Mouse (Mus musculus): ENCODE data around the gene Lipe. TPM values are rescaled to one million over a fixed set of nuclear protein-coding genes. Genes with fewer than 3 reads are reported as not detected.

Lipe gene
- polyA plus RNA-seq, 1 experiment, result 3.0 TPM

DNA sequence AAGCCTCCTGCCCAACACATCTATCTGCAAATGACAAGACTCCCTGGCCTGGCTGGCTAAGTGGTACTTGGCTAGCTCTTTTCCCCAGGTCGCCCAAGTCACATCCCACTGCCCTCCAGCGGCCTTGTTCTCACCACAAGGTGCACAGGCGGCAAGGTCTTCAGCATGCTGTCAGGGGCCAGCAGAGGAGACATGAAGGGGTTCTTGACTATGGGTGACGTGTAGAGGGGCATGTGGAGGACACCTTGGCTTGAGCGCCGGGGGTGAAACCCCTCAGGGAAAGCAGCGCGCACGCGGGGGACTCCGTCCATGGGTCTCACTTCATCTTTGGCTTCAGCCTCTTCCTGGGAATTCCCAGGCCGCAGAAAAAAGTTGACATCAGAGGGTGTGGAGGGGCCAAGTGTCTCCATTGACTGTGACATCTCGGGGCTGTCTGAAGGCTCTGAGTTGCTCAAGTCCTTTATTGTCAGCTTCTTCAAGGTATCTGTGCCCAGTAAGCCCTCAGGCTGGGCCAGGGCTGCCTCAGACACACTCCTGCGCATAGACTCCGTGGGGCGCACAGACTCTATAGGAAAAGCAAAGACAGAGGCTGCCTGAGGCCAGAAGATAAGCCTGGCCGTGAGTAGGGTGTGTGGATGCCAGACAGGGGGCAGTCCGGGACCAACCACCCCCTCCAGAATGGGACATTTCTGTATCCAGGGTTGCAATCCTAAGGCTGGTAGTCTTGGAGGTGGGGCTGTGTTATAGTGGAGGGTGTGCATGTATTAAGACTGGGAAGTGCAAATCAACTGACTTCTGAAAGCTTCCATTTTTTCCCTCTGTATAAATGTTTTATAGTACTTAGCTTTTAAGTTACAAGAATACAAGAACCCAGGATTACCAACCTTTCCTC lies 17.9 kb downstream of the Lipe start:
- Histone ChIP-seq H3K36me3 (ENCODE audit: control insufficient read depth, insufficient read depth) (peaks cover 1% of the 10 kb centered on the region), H3K27me3 (ENCODE audit: control insufficient read depth, insufficient read depth, insufficient read length) (no peaks in the 10 kb centered on the region), H3ac (ENCODE audit: control insufficient read depth, insufficient read length, low read depth) (no peak overlapping the region), H3K79me2 (ENCODE audit: control insufficient read depth, insufficient read depth) (no peaks in the 10 kb centered on the region), H3K4me3 (ENCODE audit: insufficient read depth, poor library complexity, severe bottlenecking) (no peak overlapping the region), H3K79me3 (ENCODE audit: low read depth) (no peaks in the 10 kb centered on the region)
- no peak for TF ChIP-seq USF1 (IDR thresholded peaks at IDR 0.05; ENCODE audit: low read depth)
- TF ChIP-seq FOSL1 (IDR thresholded peaks at IDR 0.05; ENCODE audit: insufficient read depth, low read length, poor library complexity, severe bottlenecking), result no peak
- TF ChIP-seq MAX (IDR thresholded peaks at IDR 0.05), result no peak
- no peak for TF ChIP-seq MYOG (IDR thresholded peaks at IDR 0.05; ENCODE audit: control insufficient read depth, extremely low read depth, insufficient read length)
- no peak for TF ChIP-seq CEBPB (IDR thresholded peaks at IDR 0.05; ENCODE audit: low read depth)
- no peak for TF ChIP-seq CTCF (IDR thresholded peaks at IDR 0.05; ENCODE audit: control insufficient read depth, insufficient read depth, insufficient read length)
- TF ChIP-seq MYOD1 (IDR thresholded peaks at IDR 0.05; ENCODE audit: control insufficient read depth, insufficient read length, low read depth), result no peak

DNA sequence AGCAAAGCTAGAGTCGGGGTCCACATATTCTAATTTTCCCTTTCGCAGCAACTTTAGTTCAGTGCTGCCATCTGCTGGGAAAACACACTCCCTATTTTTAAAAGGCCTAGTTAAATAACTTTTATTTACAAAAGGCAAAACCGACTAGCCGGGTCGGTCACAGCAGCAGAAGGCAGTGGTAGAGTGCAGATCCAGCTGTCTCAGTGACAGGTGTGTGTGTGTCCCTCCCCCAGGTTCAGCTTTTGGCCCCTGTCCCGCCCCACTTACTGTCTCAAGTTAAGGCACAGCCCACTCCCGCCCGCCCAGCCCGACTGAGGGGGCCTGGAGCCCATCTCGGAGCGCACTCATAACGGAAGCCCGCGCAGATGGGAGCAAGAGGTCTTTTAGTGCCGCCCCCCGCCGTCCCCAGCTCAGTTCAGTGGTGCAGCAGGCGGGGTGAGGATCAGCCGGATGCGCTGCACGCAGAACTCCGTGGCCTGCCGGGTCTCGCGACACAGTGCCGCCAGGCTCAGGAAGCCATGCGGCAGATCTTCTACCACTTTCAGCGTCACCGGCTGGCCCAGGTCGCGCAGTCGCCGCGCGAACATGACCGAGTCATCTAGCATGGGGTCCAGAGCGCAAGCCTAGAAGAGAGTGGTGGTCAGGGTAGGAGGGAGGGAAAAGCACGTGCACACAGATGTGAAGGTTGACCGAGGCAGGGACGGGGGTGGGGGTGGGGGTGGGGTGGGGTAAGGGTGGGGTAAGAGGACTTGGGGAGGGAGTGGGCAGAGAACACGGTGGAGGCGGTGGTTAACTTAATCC lies 18.8 kb downstream of the Lipe start:
- no peak overlapping the region for H3ac ChIP-seq (ENCODE audit: control insufficient read depth, insufficient read length, low read depth)
- H3K27me3 ChIP-seq (ENCODE audit: control insufficient read depth, insufficient read depth, insufficient read length), result no peaks in the 10 kb centered on the region
- H3K4me3 ChIP-seq (ENCODE audit: insufficient read depth, poor library complexity, severe bottlenecking), result no peak overlapping the region
- no peaks in the 10 kb centered on the region for H3K36me3 ChIP-seq (ENCODE audit: control insufficient read depth, insufficient read depth)
- no peaks in the 10 kb centered on the region for H3K79me3 ChIP-seq (ENCODE audit: low read depth)
- TF ChIP-seq CEBPB (IDR thresholded peaks at IDR 0.05; ENCODE audit: low read depth) (no peak), MAX (IDR thresholded peaks at IDR 0.05) (no peak), USF1 (IDR thresholded peaks at IDR 0.05; ENCODE audit: low read depth) (no peak), FOSL1 (IDR thresholded peaks at IDR 0.05; ENCODE audit: insufficient read depth, low read length, poor library complexity, severe bottlenecking) (no peak), CTCF (IDR thresholded peaks at IDR 0.05; ENCODE audit: control insufficient read depth, insufficient read depth, insufficient read length) (no peak)
- H3K79me2 ChIP-seq (ENCODE audit: control insufficient read depth, insufficient read depth), result no peaks in the 10 kb centered on the region

DNA sequence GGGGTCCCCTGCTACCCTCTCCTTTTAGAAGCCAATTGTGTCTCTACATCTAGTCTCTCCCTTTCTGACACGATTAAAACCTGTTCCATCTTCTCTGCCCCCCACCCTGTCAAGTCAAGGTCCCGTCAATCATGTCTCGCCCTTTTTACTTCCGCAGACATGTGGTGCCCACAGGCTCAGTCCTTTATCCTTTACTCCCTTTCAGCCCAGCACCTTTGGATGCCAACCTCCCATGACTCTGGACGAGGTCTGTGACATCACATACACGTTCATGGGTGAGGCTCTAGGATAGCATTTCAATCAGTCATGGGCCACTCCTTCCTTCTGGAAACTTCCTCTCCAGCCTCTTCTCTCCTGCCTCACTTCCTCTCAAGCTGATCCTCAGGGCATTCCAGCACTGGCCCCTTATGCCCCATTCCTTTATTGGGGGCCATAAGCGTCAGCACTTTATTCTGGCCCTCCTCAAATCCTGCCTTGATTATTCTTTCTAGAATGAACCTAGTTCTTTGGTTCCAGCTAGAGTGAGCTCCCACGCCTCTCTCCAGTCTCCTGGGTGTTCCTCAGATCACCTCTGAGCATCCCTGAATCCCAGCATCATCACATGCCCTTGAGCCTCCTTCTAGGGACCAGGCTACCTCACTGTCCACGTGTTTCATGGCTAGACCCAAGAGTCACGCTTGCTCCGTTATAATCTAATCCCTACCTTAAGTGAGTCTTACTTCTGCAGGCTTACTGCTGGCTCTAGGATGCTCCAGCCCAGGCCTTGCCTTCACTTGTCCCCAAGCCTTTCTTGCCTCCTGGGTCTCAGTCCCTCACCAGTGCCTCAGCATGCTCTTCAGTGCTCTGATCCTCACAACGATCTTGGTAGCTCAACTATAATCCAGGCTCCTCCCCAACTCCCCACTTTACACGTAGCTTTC lies 20.1 kb downstream of the Lipe start:
- Histone ChIP-seq H3K79me3 (ENCODE audit: low read depth) (no peaks in the 10 kb centered on the region), H3K36me3 (ENCODE audit: control insufficient read depth, insufficient read depth) (no peaks in the 10 kb centered on the region), H3ac (ENCODE audit: control insufficient read depth, insufficient read length, low read depth) (no peak overlapping the region), H3K4me3 (ENCODE audit: insufficient read depth, poor library complexity, severe bottlenecking) (no peak overlapping the region), H3K79me2 (ENCODE audit: control insufficient read depth, insufficient read depth) (no peaks in the 10 kb centered on the region), H3K27me3 (ENCODE audit: control insufficient read depth, insufficient read depth, insufficient read length) (no peaks in the 10 kb centered on the region)
- TF ChIP-seq MYOG (IDR thresholded peaks at IDR 0.05; ENCODE audit: control insufficient read depth, extremely low read depth, insufficient read length) (no peak), CTCF (IDR thresholded peaks at IDR 0.05; ENCODE audit: control insufficient read depth, insufficient read depth, insufficient read length) (no peak), FOSL1 (IDR thresholded peaks at IDR 0.05; ENCODE audit: insufficient read depth, low read length, poor library complexity, severe bottlenecking) (no peak), MYOD1 (IDR thresholded peaks at IDR 0.05; ENCODE audit: control insufficient read depth, insufficient read length, low read depth) (no peak), CEBPB (IDR thresholded peaks at IDR 0.05; ENCODE audit: low read depth) (no peak), USF1 (IDR thresholded peaks at IDR 0.05; ENCODE audit: low read depth) (no peak), MAX (IDR thresholded peaks at IDR 0.05) (no peak)

DNA sequence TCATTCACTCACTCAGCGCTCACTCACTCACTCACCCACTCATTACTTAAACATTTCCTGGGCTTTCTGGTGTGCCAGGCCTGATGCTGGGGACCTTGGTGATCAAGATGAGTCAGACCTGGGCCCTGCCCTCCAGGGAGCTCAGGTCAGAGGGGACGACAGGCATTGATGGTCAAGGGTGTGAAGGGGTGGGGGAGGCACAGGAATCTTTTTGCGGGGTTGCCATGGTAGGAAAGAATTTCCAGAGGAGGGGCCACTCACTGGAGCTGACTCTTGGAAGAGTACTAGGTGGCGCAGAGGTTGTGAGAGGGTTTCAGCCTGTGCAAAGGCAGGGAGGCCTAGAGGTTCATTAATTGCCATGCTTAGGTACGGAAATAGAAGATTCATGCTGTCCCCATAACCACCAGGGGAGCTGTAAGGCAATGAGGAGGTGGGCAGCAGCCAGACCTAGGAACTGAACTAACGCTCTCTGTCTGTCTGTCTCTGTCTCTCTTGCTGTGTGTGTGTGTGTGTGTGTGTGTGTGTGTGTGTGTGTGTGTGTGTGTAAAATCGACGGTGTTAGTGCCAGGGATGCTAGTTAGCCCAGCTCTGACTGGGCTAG lies 21.3 kb downstream of the Lipe start:
- Histone ChIP-seq H3K36me3 (ENCODE audit: control insufficient read depth, insufficient read depth) (no peaks in the 10 kb centered on the region), H3K79me3 (ENCODE audit: low read depth) (no peaks in the 10 kb centered on the region), H3K4me3 (ENCODE audit: insufficient read depth, poor library complexity, severe bottlenecking) (peak overlapping the region; percentile 19), H3ac (ENCODE audit: control insufficient read depth, insufficient read length, low read depth) (peak overlapping the region; percentile 1), H3K79me2 (ENCODE audit: control insufficient read depth, insufficient read depth) (no peaks in the 10 kb centered on the region), H3K27me3 (ENCODE audit: control insufficient read depth, insufficient read depth, insufficient read length) (no peaks in the 10 kb centered on the region)
- no peak for TF ChIP-seq MYOD1 (IDR thresholded peaks at IDR 0.05; ENCODE audit: control insufficient read depth, insufficient read length, low read depth)
- no peak for TF ChIP-seq CTCF (IDR thresholded peaks at IDR 0.05; ENCODE audit: control insufficient read depth, insufficient read depth, insufficient read length)
- TF ChIP-seq MAX (IDR thresholded peaks at IDR 0.05), result no peak
- TF ChIP-seq CEBPB (IDR thresholded peaks at IDR 0.05; ENCODE audit: low read depth), result no peak
- TF ChIP-seq FOSL1 (IDR thresholded peaks at IDR 0.05; ENCODE audit: insufficient read depth, low read length, poor library complexity, severe bottlenecking), result no peak
- no peak for TF ChIP-seq USF1 (IDR thresholded peaks at IDR 0.05; ENCODE audit: low read depth)
- no peak for TF ChIP-seq MYOG (IDR thresholded peaks at IDR 0.05; ENCODE audit: control insufficient read depth, extremely low read depth, insufficient read length)

Data from C2C12 (cell line).